Mouse (Mus musculus) heart, postnatal 0 days (tissue): ENCODE data around the gene Ntm. TPM values are rescaled to one million over a fixed set of nuclear protein-coding genes. Genes with fewer than 3 reads are reported as not detected.

Experiments used
- ATAC-seq: fragments of 200-750 bp; cut with Nextera tagmentation; 2 replicates; pipeline ENCODE4 v1.8.0; 2017; ENCODE audit warnings: low read depth, moderate number of reproducible peaks, moderate library complexity; ENCODE audit not compliant: insufficient read depth
- DNase-seq: peaks from one replicate; pipeline ENCODE4 v3.0.0-alpha.2; 2016; ENCODE audit warnings: low spot score
- H3K27ac ChIP-seq: fragments of 300-500 bp; sonication (generic); 2 replicates; pipeline ENCODE4 v1.5.1; 2014; ENCODE audit warnings: low read depth, mild to moderate bottlenecking
- H3K27me3 ChIP-seq: fragments of 300-500 bp; sonication (generic); 2 replicates; pipeline ENCODE4 v1.6.1; 2014; ENCODE audit warnings: low read length, mixed read lengths; ENCODE audit not compliant: control insufficient read depth, insufficient read depth
- H3K36me3 ChIP-seq: fragments of 300-500 bp; sonication (generic); replicated peaks from 2 replicates; pipeline ENCODE4 v1.6.1; 2014; ENCODE audit warnings: low read length, mixed read lengths; ENCODE audit not compliant: control insufficient read depth, insufficient read depth
- H3K4me1 ChIP-seq: fragments of 300-500 bp; sonication (generic); 2 replicates; pipeline ENCODE4 v1.6.1; 2014; ENCODE audit warnings: antibody characterized with exemption; ENCODE audit not compliant: control insufficient read depth, insufficient read depth
- H3K4me2 ChIP-seq: fragments of 300-500 bp; sonication (generic); 2 replicates; pipeline ENCODE4 v1.6.1; 2014; ENCODE audit warnings: low read depth, mild to moderate bottlenecking, low read length, moderate library complexity
- H3K4me3 ChIP-seq: fragments of 300-500 bp; sonication (generic); 2 replicates; pipeline ENCODE4 v1.5.1; 2014; ENCODE audit warnings: low read depth, low read length
- H3K9ac ChIP-seq: fragments of 300-500 bp; sonication (generic); replicated peaks from 2 replicates; pipeline ENCODE4 v1.6.1; 2014; ENCODE audit warnings: low read depth, low read length, mixed read lengths
- H3K9me3 ChIP-seq: fragments of 300-500 bp; sonication (generic); replicated peaks from 2 replicates; pipeline ENCODE4 v1.6.1; 2016; ENCODE audit warnings: low read length; ENCODE audit not compliant: control insufficient read depth
- CTCF ChIP-seq: IDR thresholded peaks from 2 replicates; pipeline ENCODE4 v1.5.1; 2016; ENCODE audit warnings: antibody characterized with exemption, control low read depth, low read depth
- EP300 ChIP-seq: IDR thresholded peaks from 2 replicates; pipeline ENCODE4 v1.6.1; 2016; ENCODE audit warnings: antibody characterized with exemption, low read depth
- WGBS: fragments of 180-500 bp; shearing (Covaris S2); extraction: QIAGEN DNeasy Blood & Tissue Kit; methylation state at CpG from one replicate; pipeline ENCODE4 v1.1.7; 2014; 5-methylcytosine and 5-hydroxymethylcytosine counted together
- polyA plus RNA-seq: library from polyadenylated mRNA; unstranded; fragments of >200 nt; fragmentation: Nextera tagmentation; extraction: Ambion mirVana; gene quantifications from 2 replicates; pipeline ENCODE4 v1.2.1, GENCODE M21; 2015
- total RNA-seq: library from RNA; depleted of rRNA; stranded (reverse); fragments of >200 nt; gene quantifications from 2 replicates; pipeline ENCODE4 v1.2.3, GENCODE M21; 2014; ENCODE audit warnings: low replicate concordance

Ntm gene
- total and polyA plus RNA-seq, 2 experiments from 2014 or later, result 7.1 to 8.8 TPM

- ATAC-seq, result no peak
- TF ChIP-seq EP300 (no peak), CTCF (no peak)
- Histone ChIP-seq H3K4me3 (no peak overlapping the region), H3K36me3 (no peaks in the 10 kb centered on the region), H3K9me3 (no peaks in the 10 kb centered on the region), H3K4me2 (no peak overlapping the region), H3K27ac (no peak overlapping the region), H3K27me3 (0 out of 2 replicates have a peak, but pooled peaks cover 4% of the 10 kb centered on the region), H3K4me1 (no peaks in the 10 kb centered on the region), H3K9ac (no peak overlapping the region)
- WGBS, result 83% methylated on average over 8 of the region's 8 CpGs
- no peak for DNase-seq
Measured at GRCm38 (mm10) chr9:29647764-29648163, 315.2 kb downstream of the Ntm start.

- Histone ChIP-seq H3K4me1 (no peaks in the 10 kb centered on the region), H3K27ac (no peak overlapping the region), H3K4me3 (no peak overlapping the region), H3K9ac (no peak overlapping the region), H3K9me3 (no peaks in the 10 kb centered on the region), H3K27me3 (0 out of 2 replicates have a peak, but pooled peaks cover 4% of the 10 kb centered on the region), H3K36me3 (no peaks in the 10 kb centered on the region), H3K4me2 (no peak overlapping the region)
- no peak for TF ChIP-seq CTCF
- TF ChIP-seq EP300, result no peak
- 51% methylated on average over 8 of the region's 8 CpGs for WGBS
- no peak for ATAC-seq
- no peak for DNase-seq
Measured at GRCm38 (mm10) chr9:29645796-29646400, 317.0 kb downstream of the Ntm start.

- Histone ChIP-seq H3K27ac (no peak overlapping the region), H3K4me1 (no peaks in the 10 kb centered on the region), H3K36me3 (no peaks in the 10 kb centered on the region), H3K27me3 (0 out of 2 replicates have a peak, but pooled peaks cover 4% of the 10 kb centered on the region), H3K4me2 (no peak overlapping the region), H3K9ac (no peak overlapping the region), H3K9me3 (no peaks in the 10 kb centered on the region), H3K4me3 (no peak overlapping the region)
- WGBS, result 18% methylated on average over 11 of the region's 11 CpGs
- DNase-seq (peak; percentile 54), ATAC-seq (no peak)
- no peak for TF ChIP-seq EP300
- TF ChIP-seq CTCF, result peak; percentile 74
Measured at GRCm38 (mm10) chr9:29642997-29643657, 319.8 kb downstream of the Ntm start.

- H3K9ac ChIP-seq, result no peak overlapping the region
- H3K4me3 ChIP-seq, result no peak overlapping the region
- H3K27ac ChIP-seq, result no peak overlapping the region
- TF ChIP-seq CTCF (no peak), EP300 (no peak)
- DNase-seq (no peak), ATAC-seq (no peak)
- no peaks in the 10 kb centered on the region for H3K4me1 ChIP-seq
- H3K9me3 ChIP-seq, result no peaks in the 10 kb centered on the region
- no peaks in the 10 kb centered on the region for H3K27me3 ChIP-seq
- H3K4me2 ChIP-seq, result no peak overlapping the region
- 81% methylated on average over 8 of the region's 8 CpGs for WGBS
- H3K36me3 ChIP-seq, result no peaks in the 10 kb centered on the region
Measured at GRCm38 (mm10) chr9:29637335-29637734, 325.6 kb downstream of the Ntm start.

- DNase-seq (no peak), ATAC-seq (no peak)
- Histone ChIP-seq H3K4me3 (no peak overlapping the region), H3K27ac (no peak overlapping the region), H3K9me3 (no peaks in the 10 kb centered on the region), H3K4me1 (no peaks in the 10 kb centered on the region), H3K36me3 (no peaks in the 10 kb centered on the region), H3K4me2 (no peak overlapping the region), H3K9ac (no peak overlapping the region), H3K27me3 (no peaks in the 10 kb centered on the region)
- TF ChIP-seq CTCF (no peak), EP300 (no peak)
- 43% methylated on average over 5 of the region's 5 CpGs for WGBS
Measured at GRCm38 (mm10) chr9:29617181-29617580, 345.8 kb downstream of the Ntm start.
